Mouse (Mus musculus) cerebellum, adult 2 months (tissue): ENCODE measurements around the gene Kctd7.

Experiments used
- CTCF ChIP-seq: fragments of 200-500 bp; IDR thresholded peaks from 2 replicates; pipeline ENCODE4 v1.5.1; 2011; ENCODE audit warnings: low read depth, mild to moderate bottlenecking, control low read depth, low read length, moderate library complexity, borderline replicate concordance; ENCODE audit not compliant: insufficient read depth
- POLR2A ChIP-seq: fragments of 200-500 bp; IDR thresholded peaks from 2 replicates; pipeline ENCODE4 v1.6.1; 2011; ENCODE audit warnings: low read length, control low read depth, borderline replicate concordance; ENCODE audit not compliant: insufficient read depth

DNA sequence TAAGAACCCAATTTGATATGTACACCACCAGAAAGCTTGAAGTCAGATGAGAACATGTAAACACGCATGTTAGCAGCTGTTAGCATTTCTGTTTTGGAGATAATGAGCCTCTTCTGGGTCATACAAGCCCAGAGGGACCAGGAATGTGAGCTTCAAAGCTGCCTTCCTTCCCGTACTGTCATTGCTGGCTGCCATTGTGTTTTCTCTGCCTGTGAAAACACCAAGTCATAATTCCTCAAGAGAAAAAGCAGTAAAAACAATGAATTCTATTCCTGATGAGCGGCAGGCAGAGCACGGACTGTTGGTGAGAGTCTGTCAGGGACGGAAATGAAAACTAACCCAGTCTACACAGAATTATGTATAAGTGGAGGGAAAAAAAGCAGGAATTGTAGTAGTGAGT lies 20.4 kb upstream of the Kctd7 start:
- TF ChIP-seq POLR2A: no peak
- TF ChIP-seq CTCF: no peak
